30 mouse cellular contexts compared by ENCODE assay signal in the genomic region with DNA sequence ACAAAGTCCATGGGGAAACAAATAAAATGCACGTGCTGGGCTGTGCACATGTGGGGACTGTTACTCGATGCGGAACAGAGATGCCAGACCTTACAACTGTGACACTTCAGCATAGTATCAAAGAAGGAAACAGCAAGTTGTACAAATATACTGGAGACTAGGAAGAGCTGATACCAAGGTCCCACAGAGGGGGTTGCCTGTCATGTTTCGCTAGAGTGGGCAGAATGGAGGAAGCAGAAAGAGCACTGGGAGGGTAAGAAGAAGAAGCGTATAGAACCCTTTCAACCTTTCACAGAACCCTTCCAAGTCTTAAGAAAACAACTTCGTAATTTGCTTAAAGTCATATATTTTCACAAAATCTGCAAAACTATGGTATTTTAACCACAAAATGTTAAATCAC.
DNase-seq lines count a peak whose midpoint lies in the region; ATAC-seq lines count a peak whose summit lies in the region.
"Had no signal": no experiment of that assay in that cellular context is flagged by ENCODE, and none has a peak within 500 bp of the region (broad histone marks: within the 10 kb centered on the region; RNA-seq: fewer than 3 reads in every experiment).

No protein-coding gene starts in this region.

- no peak overlapping the region for H3K9ac ChIP-seq in forebrain, embryonic 13.5 days
- H3K9ac ChIP-seq: embryonic facial prominence, embryonic 13.5 days; forebrain, embryonic 12.5 days; forebrain, postnatal 0 days; hindbrain, embryonic 13.5 days; intestine, embryonic 15.5 days had no signal

- H3K4me1 ChIP-seq in forebrain, embryonic 13.5 days: no peaks in the 10 kb centered on the region
- H3K4me1 ChIP-seq: forebrain, embryonic 12.5 days; hindbrain, embryonic 10.5 days; hindbrain, embryonic 13.5 days; intestine, embryonic 15.5 days had no signal

- no peak overlapping the region for H3K4me3 ChIP-seq in forebrain, embryonic 13.5 days
- H3K4me3 ChIP-seq: embryonic facial prominence, embryonic 10.5 days; embryonic facial prominence, embryonic 13.5 days; erythroblast, embryonic 14.5 days; forebrain, embryonic 12.5 days; hindbrain, embryonic 10.5 days; hindbrain, embryonic 13.5 days; intestine, embryonic 15.5 days had no signal

- no peak overlapping the region for H3K4me2 ChIP-seq in forebrain, embryonic 13.5 days
- H3K4me2 ChIP-seq: embryonic facial prominence, embryonic 13.5 days; forebrain, embryonic 12.5 days; heart, embryonic 11.5 days; hindbrain, embryonic 13.5 days; intestine, embryonic 15.5 days had no signal

- peak; percentile 38; the same call in 1 of the 2 replicates for ATAC-seq in frontal cortex, adult (ENCODE audit: low TSS enrichment)
- no peak for ATAC-seq in forebrain, embryonic 13.5 days
- no peak for ATAC-seq in cerebellum, adult (ENCODE audit: insufficient number of reproducible peaks, low FRiP score, low TSS enrichment)
- ATAC-seq: activated CD4-positive, CD25-positive, alpha-beta regulatory T cell, adult 4 months; CD4-positive, CD25-positive, alpha-beta regulatory T cell, adult 4 months; forebrain, postnatal 0 days; hindbrain, embryonic 16.5 days; intestine, embryonic 15.5 days had no signal

- 93% methylated on average over 6 of the region's 6 CpGs for WGBS in forebrain, embryonic 13.5 days

- H3K27me3 ChIP-seq in forebrain, embryonic 13.5 days: no peaks in the 10 kb centered on the region
- H3K27me3 ChIP-seq: embryonic facial prominence, embryonic 13.5 days; forebrain, embryonic 12.5 days; hindbrain, embryonic 13.5 days; intestine, embryonic 15.5 days had no signal

- H3K27ac ChIP-seq in forebrain, embryonic 13.5 days: no peak overlapping the region
- H3K27ac ChIP-seq: embryonic facial prominence, embryonic 10.5 days; embryonic facial prominence, embryonic 13.5 days; forebrain, embryonic 12.5 days; hindbrain, embryonic 10.5 days; hindbrain, embryonic 13.5 days; intestine, embryonic 15.5 days had no signal

- DNase-seq in frontal cortex, postnatal 36 days (ENCODE audit: low spot score in 2 of 2): no peak
- DNase-seq in layer of hippocampus, adult 9-11 months: peak; percentile 46
- no peak for DNase-seq in layer of hippocampus, adult 18-20 months (ENCODE audit: low spot score in 2 of 2)
- DNase-seq in A20 (ENCODE audit: low read depth, low spot score): peak; percentile 34
- DNase-seq in brain, adult 2 months (ENCODE audit: low read depth, low spot score): peak; percentile 34
- DNase-seq: adrenal gland, adult 8-10 months; adrenal gland, postnatal 25 days; cerebellum, adult 11-12 months; cerebellum, adult 8-10 months; cerebellum, postnatal 10 days; cerebellum, postnatal 36 days; embryo, embryonic 11 days; forebrain, postnatal 0 days; gastrocnemius, postnatal 10 days; gastrocnemius, postnatal 36 days; heart, postnatal 36 days had no signal

- H3K9me3 ChIP-seq in forebrain, embryonic 13.5 days (replicated peaks): peaks cover 5% of the 10 kb centered on the region; the same call in 1 of the 2 replicates
- H3K9me3 ChIP-seq: forebrain, embryonic 12.5 days; hindbrain, embryonic 13.5 days; intestine, embryonic 15.5 days had no signal

- peaks cover 5% of the 10 kb centered on the region; the same call in 1 of the 2 replicates for H3K36me3 ChIP-seq in forebrain, embryonic 13.5 days (ENCODE audit: poor library complexity, severe bottlenecking)

Comparison
In these comparisons a context has a peak if more than half of its experiments do, and no peak if none do; other contexts are left out.
1. DNase-seq: peak in layer of hippocampus, adult 9-11 months (single experiment), A20 (single experiment) and brain, adult 2 months (single experiment); none in frontal cortex, postnatal 36 days (0 of 2) and layer of hippocampus, adult 18-20 months (0 of 2).